Mouse (Mus musculus): ENCODE measurements around the gene Dazap1.

Gene Dazap1

GRCm38 (mm10) chr10:80271186-80271843, 10.0 kb downstream of the Dazap1 start:
- DNase-seq (ENCODE audit: low read depth, low spot score) = no peak

- no peak for DNase-seq (ENCODE audit: low read depth, low spot score)
Observed at GRCm38 (mm10) chr10:80271870-80272585, 10.7 kb downstream of the Dazap1 start.

DNA sequence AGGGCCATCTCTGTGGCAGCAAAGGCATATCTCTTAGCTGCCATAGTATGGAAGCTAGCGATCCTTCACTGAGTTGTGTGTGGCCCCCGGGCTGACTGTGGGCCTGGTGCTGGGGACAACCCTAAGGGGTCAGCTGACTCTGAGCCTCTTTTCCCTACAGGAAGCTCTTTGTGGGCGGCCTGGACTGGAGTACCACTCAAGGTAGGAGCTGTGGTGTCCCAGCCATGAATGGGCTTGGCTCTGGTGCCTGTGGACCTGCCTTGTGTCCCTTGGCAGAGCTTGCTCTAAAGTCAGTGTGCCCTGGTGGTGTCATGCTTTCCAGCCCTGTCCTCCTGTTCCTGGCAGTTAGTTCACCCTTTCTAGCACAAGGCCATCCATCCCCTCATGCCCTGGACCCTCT, 12.6 kb downstream of the Dazap1 start:
- no peak for DNase-seq (ENCODE audit: low read depth, low spot score)

DNA sequence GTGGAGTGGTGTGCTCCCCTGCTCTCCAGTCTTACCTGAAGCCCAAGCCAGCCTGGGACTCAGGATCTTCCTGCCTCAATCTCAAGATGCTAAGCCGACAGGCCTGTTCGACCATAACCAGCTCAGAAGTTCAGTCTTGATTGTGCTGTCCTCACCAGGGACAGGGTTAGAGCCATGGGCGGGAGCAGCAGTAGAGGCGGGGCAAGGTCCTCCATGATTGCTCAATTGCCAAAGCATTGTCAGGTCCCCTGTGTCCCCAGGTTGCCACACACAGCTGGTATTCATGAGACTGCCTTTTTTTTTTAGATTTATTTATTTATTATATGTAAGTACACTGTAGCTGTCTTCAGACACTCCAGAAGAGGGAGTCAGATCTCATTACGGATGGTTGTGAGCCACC, 15.0 kb downstream of the Dazap1 start:
- no peak for DNase-seq (ENCODE audit: low read depth, low spot score)

DNA sequence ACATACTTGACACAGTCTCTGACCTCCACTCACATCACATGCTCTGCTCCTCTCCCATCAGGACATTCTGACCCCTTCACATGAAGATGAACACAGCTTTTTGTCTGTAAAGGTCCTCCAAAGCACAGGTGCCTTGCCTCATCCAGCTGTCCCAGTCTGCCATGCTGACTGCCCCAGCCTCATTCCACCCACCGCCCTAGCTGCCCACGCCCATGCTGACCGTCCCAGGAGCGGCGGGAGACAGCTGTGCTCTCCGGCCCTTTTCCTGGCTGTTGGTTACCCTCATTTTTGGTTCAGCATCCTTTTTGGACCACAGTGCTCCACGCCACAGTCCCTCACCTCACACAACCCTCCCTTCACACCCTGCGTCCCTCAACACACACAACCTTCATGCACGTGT, 17.1 kb downstream of the Dazap1 start:
- DNase-seq (ENCODE audit: low read depth, low spot score) = no peak

- DNase-seq (ENCODE audit: low read depth, low spot score) = no peak
Observed at GRCm38 (mm10) chr10:80279273-80279672, 18.0 kb downstream of the Dazap1 start.

DNA sequence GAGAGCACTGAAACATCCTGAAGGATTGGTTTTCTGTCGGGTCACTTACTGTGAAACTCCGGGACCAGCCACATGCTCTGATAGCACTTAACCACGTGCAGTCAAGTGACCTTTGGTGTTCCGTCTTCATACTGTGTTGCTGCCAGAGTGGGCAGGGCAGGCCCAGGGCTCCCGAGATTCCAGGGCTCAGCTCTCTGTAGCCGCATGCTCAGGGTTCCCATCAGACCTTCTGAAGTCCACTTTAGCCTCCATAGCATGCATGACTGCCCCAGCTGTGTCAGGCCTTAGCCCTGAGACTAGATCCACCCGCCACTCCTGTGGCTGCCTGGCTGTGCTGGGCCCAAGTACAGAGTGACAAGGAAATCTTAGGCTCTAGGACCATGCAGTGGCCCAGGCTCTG, 20.0 kb downstream of the Dazap1 start:
- no peak for DNase-seq (ENCODE audit: low read depth, low spot score)

GRCm38 (mm10) chr10:80281921-80282371, 20.7 kb downstream of the Dazap1 start:
- DNase-seq (ENCODE audit: low read depth, low spot score) = peak; percentile 66

DNA sequence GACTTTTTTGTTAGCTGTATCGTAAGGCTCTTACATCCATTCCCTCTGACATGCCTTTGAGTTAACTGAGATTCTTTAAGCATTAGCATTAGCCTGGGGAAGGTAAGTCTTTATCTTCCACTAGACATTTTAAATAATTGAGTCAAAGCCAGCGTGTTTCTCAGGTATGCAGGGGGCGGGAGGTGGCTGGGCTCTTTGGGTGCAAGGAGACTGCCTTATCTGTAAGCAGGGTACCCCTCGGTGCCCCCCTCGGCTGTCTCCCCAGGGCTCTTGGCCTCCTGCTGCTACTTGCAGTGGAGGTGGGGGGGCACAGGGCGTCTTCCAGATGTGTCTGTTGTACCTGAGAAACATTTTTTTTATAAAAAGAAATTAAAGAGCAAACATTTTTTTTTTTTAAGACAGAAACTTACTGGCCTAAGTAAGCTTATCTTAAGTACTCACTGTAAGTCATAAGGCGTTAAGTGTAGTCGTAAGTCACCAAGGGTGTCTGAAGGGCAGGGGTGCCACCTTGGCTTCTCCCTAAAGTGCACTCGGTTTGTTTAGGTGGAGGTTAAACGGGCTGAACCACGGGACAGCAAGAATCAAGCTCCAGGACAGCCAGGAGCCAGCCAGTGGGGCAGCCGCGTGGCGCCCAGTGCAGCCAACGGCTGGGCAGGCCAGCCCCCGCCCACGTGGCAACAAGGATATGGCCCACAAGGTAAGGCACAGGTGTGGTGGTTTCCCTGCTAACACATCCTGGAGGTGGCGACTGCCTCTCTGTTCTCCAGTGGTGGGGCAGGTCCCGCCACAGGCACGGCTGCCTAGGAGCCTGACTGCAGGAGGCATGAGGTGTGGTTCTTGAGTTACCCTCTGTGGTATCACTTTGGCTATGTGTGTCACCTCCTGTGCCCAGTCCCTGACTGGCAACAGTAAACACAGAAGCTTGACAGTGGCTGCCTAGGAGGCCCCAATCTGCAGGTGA, 21.5 kb downstream of the Dazap1 start:
- DNase-seq (ENCODE audit: low read depth, low spot score) = no peak

- no peak for DNase-seq (ENCODE audit: low read depth, low spot score)
Observed at GRCm38 (mm10) chr10:80285222-80286070, 24.2 kb downstream of the Dazap1 start.

DNA sequence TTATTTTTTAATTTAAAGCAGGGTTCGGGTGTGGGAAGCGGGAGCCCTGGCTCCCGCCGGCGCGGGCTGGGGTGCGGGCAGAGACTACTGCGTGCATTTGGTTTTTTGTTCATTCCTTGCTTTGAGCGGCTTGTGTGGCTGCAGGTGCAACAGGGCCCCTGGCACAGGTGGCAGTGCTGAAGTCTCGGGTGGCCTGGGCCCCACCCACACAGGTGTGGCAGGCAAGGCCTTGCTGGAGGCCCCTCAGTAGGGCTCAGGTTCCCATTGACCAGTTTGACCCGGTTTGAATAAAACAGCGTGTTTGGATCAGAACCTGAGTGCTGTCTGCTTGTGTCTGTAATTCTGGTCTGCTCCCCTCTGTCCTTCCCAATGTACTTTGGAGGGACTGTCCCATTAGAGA, 26.8 kb downstream of the Dazap1 start:
- DNase-seq (ENCODE audit: low read depth, low spot score) = no peak

DNA sequence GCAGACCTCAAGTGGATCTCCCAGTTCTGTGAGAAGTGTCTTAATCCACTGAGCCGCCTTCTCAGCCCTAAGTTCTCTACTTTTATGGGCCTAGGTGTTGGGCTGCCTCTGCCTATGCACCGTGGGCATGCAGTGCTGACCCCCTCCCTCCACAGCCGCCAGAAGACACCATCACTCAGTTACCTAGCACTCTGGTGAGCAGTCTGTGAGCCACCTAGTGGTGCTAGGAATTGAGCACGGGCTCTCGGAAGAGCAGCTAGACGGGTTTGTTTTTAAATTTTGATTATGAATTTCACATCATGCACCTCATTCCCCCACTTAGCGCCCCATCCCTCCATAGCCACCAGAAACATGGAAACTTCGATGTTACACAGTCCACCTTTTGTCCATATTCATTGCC, 27.4 kb downstream of the Dazap1 start:
- no peak for DNase-seq (ENCODE audit: low read depth, low spot score)

GRCm38 (mm10) chr10:80292251-80293146, 31.2 kb downstream of the Dazap1 start, which contains the start of gene Rps15:
Rps15 (plus strand) TSS chr10:80292453.
- peak; percentile 98 for DNase-seq (ENCODE audit: low read depth, low spot score)

DNA sequence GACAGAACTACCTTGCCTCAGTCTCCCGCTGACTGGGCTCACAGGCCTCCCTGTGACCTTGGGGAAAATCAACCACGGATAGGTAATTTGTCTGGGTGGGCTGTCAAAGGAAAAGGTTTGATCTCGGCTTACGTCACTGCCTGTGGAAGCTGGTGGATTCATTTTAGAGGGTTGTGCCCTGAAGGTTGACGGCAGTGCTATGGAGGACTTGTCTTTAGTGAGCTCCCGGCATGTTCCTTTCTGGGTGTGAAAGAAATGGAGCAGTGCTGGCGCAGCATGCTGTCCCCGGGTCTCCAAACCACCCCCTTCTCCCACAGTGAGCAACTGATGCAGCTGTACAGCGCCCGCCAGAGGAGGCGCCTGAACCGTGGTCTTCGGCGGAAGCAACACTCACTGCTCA, 32.0 kb downstream of the Dazap1 start:
- no peak for DNase-seq (ENCODE audit: low read depth, low spot score)

DNA sequence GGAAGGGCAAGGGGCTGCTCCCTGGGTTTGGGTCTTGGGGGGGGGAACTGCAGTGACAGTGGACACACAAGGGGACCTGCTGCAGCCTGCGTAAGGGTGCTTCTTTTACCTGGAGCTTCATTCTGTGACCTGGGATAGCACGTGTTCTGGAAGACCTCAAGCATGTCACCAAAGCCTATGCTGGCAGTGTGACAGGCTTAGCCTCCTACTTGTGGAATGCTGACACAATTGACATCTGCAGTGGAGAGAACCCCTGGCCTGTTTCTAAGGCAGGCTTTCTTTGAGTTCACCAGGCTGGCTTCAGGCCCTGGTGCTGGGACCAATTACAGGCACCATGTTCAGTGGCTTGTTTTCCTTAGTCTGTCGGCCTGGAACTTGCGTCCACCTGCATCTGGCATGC, 33.0 kb downstream of the Dazap1 start:
- no peak for DNase-seq (ENCODE audit: low read depth, low spot score)

DNA sequence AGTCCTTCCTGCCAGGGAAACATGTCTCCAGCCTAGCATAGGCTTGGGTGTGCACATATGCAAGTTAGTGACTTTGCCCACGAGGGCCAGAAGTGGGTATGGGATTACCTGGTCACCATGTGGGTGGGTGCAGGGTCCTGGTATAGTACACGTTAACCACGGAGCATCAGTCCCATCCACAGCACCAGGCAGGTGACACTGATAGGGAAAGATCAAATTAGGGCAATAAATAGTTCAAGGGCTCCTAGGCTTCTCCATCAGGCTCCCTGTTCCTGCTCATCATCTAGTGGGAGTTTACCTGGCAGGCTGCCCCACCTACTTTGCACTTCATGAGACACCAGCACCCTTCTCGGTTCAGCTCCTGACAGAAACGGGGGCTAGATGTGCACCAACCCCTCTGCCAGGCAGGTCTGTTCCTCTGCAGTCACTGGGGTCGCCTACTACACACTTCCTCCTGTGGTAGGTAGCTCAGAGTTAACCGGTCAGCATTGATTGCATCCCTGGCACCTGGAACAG, 33.6 kb downstream of the Dazap1 start:
- DNase-seq (ENCODE audit: low read depth, low spot score) = no peak

DNA sequence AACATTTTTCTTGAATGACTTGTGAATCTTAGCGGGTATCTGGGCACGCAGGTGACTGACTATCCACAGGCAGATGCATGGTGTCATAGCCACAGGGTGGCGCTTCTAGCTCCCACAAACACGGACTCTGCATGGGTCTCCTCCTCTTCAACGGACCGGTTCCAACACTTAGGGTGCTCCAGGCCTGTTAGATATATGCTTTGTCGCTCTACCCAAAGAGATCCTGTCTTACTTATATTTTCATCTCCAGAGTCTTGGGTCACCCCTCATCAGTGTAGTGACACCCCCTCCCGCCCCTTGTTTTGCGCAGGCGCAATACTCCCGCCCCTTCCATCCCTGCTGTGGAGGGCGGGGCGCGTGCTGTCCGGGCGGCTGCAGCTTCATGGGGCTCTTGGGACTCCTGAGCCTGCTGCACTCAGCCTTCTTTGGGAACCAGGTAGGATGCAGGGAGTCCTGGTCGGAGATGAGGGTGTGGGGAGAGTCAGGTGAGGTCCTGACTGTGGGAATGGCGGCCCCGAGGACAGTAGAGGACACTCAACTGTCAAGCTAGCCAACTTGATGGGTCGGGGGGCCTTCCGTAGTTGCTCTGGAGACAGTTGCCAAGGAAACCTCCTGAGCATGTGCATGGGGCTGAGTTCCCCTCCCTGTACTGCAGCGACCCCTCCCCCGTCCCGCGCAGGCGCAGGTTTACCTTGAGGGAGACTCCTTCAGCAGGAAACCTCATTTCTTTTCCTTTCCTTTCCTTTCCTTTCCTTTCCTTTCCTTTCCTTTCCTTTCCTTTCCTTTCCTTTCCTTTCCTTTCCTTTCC, 34.5 kb downstream of the Dazap1 start, which contains the start of gene Apc2:
TSS of gene Apc2 (plus strand) at position 360 of the 808 bp plus-strand sequence.
- peak; percentile 89 for DNase-seq (ENCODE audit: low read depth, low spot score)

- DNase-seq (ENCODE audit: low read depth, low spot score) = no peak
Observed at GRCm38 (mm10) chr10:80296824-80297223, 35.5 kb downstream of the Dazap1 start.
